Mouse (Mus musculus): ENCODE results near the gene Tspyl4. TPM values are rescaled to one million over a fixed set of nuclear protein-coding genes. Genes with fewer than 3 reads are reported as not detected.
A peak's percentile ranks its signal among the peaks of the same experiment; 100 is the strongest.
"Not testable (repeated sequence)": the region's sequence is repeated elsewhere in the genome, so short reads cannot be mapped to it uniquely, and the experiment has no call there.

Gene Tspyl4
- polyA plus RNA-seq (2015; fragmentation: Nextera tagmentation; extraction: Ambion mirVana) = 9.3 and 9.4 TPM in 2 replicates

GRCm38 (mm10) chr10:34297299-34297979 lies at the start of gene Tspyl4:
Tspyl4 (plus strand) TSS chr10:34297442.
- under 1% methylated on average over 38 of the region's 38 CpGs for WGBS
- peak within 1 kb of the TSS; percentile 62 for H3K4me3 ChIP-seq (ENCODE audit: low read depth, low read length)
- no peaks in the 10 kb centered on the region for H3K36me3 ChIP-seq (ENCODE audit: control insufficient read depth, insufficient read depth)
- H3K27me3 ChIP-seq (replicated peaks; ENCODE audit: control insufficient read depth, insufficient read depth, low read length) = no peaks in the 10 kb centered on the region
- H3K9me3 ChIP-seq (ENCODE audit: control insufficient read depth) = no peaks in the 10 kb centered on the region
- no peaks in the 10 kb centered on the region for H3K4me1 ChIP-seq (replicated peaks; ENCODE audit: control insufficient read depth, insufficient read depth, low read length)
- H3K27ac ChIP-seq (ENCODE audit: low read depth, low read length) = peak within 1 kb of the TSS; percentile 42; the same call in 1 of the 2 replicates
- H3K4me2 ChIP-seq (replicated peaks; ENCODE audit: low read depth) = peak within 1 kb of the TSS; percentile 87
- peak; percentile 97 for ATAC-seq
- H3K9ac ChIP-seq (ENCODE audit: low read depth, low read length) = peak within 1 kb of the TSS; percentile 31; the same call in 1 of the 2 replicates
- no peak for TF ChIP-seq CTCF (IDR thresholded peaks at IDR 0.05; ENCODE audit: low read depth)

- TF ChIP-seq CTCF (IDR thresholded peaks at IDR 0.05; ENCODE audit: low read depth) = no peak
- 30% methylated on average over 3 of the region's 3 CpGs for WGBS
- H3K9me3 ChIP-seq (ENCODE audit: control insufficient read depth) = no peaks in the 10 kb centered on the region
Measured at GRCm38 (mm10) chr10:34247757-34248156, 49.5 kb upstream of the Tspyl4 start.

GRCm38 (mm10) chr10:34249594-34249993 lies 47.6 kb upstream of the Tspyl4 start:
- Histone ChIP-seq H3K9ac (ENCODE audit: low read depth, low read length) (no peak overlapping the region), H3K27me3 (replicated peaks; ENCODE audit: control insufficient read depth, insufficient read depth, low read length) (no peaks in the 10 kb centered on the region), H3K27ac (ENCODE audit: low read depth, low read length) (no peak overlapping the region), H3K36me3 (ENCODE audit: control insufficient read depth, insufficient read depth) (no peaks in the 10 kb centered on the region), H3K4me2 (replicated peaks; ENCODE audit: low read depth) (no peak overlapping the region), H3K4me1 (replicated peaks; ENCODE audit: control insufficient read depth, insufficient read depth, low read length) (no peaks in the 10 kb centered on the region), H3K4me3 (ENCODE audit: low read depth, low read length) (no peak overlapping the region), H3K9me3 (ENCODE audit: control insufficient read depth) (no peaks in the 10 kb centered on the region)
- no peak for ATAC-seq
- TF ChIP-seq CTCF (IDR thresholded peaks at IDR 0.05; ENCODE audit: low read depth) = no peak
- 53% methylated on average over 2 of the region's 2 CpGs for WGBS

More at GRCm38 (mm10) chr10:34247757-34248156, 49.5 kb upstream of the Tspyl4 start:
- no peaks in the 10 kb centered on the region for H3K36me3 ChIP-seq (ENCODE audit: control insufficient read depth, insufficient read depth)
- H3K4me1 ChIP-seq (replicated peaks; ENCODE audit: control insufficient read depth, insufficient read depth, low read length) = no peaks in the 10 kb centered on the region
- H3K27me3 ChIP-seq (replicated peaks; ENCODE audit: control insufficient read depth, insufficient read depth, low read length) = no peaks in the 10 kb centered on the region
- H3K27ac ChIP-seq (ENCODE audit: low read depth, low read length) = no peak overlapping the region
- H3K4me2 ChIP-seq (replicated peaks; ENCODE audit: low read depth) = no peak overlapping the region
- H3K4me3 ChIP-seq (ENCODE audit: low read depth, low read length) = no peak overlapping the region
- no peak for ATAC-seq
- no peak overlapping the region for H3K9ac ChIP-seq (ENCODE audit: low read depth, low read length)

GRCm38 (mm10) chr10:34252833-34253232 lies 44.4 kb upstream of the Tspyl4 start:
- not testable (repeated sequence) for H3K36me3 ChIP-seq (ENCODE audit: control insufficient read depth, insufficient read depth); H3K27me3 ChIP-seq (replicated peaks; ENCODE audit: control insufficient read depth, insufficient read depth, low read length); H3K9ac ChIP-seq (ENCODE audit: low read depth, low read length); ATAC-seq; H3K4me2 ChIP-seq (replicated peaks; ENCODE audit: low read depth); H3K4me3 ChIP-seq (ENCODE audit: low read depth, low read length); H3K27ac ChIP-seq (ENCODE audit: low read depth, low read length); H3K9me3 ChIP-seq (ENCODE audit: control insufficient read depth); H3K4me1 ChIP-seq (replicated peaks; ENCODE audit: control insufficient read depth, insufficient read depth, low read length)
- 87% methylated on average over 9 of the region's 9 CpGs for WGBS

- WGBS = 87% methylated on average over 4 of the region's 4 CpGs
Measured at GRCm38 (mm10) chr10:34265106-34265505, 32.1 kb upstream of the Tspyl4 start.

GRCm38 (mm10) chr10:34267312-34268070 lies 29.8 kb upstream of the Tspyl4 start:
- no peaks in the 10 kb centered on the region for H3K4me1 ChIP-seq (replicated peaks; ENCODE audit: control insufficient read depth, insufficient read depth, low read length)
- no peaks in the 10 kb centered on the region for H3K9me3 ChIP-seq (ENCODE audit: control insufficient read depth)
- WGBS = 51% methylated on average over 5 of the region's 5 CpGs

More at GRCm38 (mm10) chr10:34265106-34265505, 32.1 kb upstream of the Tspyl4 start:
- H3K36me3 ChIP-seq (ENCODE audit: control insufficient read depth, insufficient read depth) = no peaks in the 10 kb centered on the region
- no peak for TF ChIP-seq CTCF (IDR thresholded peaks at IDR 0.05; ENCODE audit: low read depth)
- no peak overlapping the region for H3K27ac ChIP-seq (ENCODE audit: low read depth, low read length)
- no peaks in the 10 kb centered on the region for H3K4me1 ChIP-seq (replicated peaks; ENCODE audit: control insufficient read depth, insufficient read depth, low read length)
- no peak overlapping the region for H3K4me2 ChIP-seq (replicated peaks; ENCODE audit: low read depth)
- no peak overlapping the region for H3K4me3 ChIP-seq (ENCODE audit: low read depth, low read length)
- no peak for ATAC-seq
- H3K9ac ChIP-seq (ENCODE audit: low read depth, low read length) = no peak overlapping the region
- H3K27me3 ChIP-seq (replicated peaks; ENCODE audit: control insufficient read depth, insufficient read depth, low read length) = no peaks in the 10 kb centered on the region
- H3K9me3 ChIP-seq (ENCODE audit: control insufficient read depth) = no peaks in the 10 kb centered on the region

More at GRCm38 (mm10) chr10:34267312-34268070, 29.8 kb upstream of the Tspyl4 start:
- H3K9ac ChIP-seq (ENCODE audit: low read depth, low read length) = no peak overlapping the region
- H3K4me2 ChIP-seq (replicated peaks; ENCODE audit: low read depth) = no peak overlapping the region
- no peak overlapping the region for H3K4me3 ChIP-seq (ENCODE audit: low read depth, low read length)
- no peaks in the 10 kb centered on the region for H3K27me3 ChIP-seq (replicated peaks; ENCODE audit: control insufficient read depth, insufficient read depth, low read length)
- H3K36me3 ChIP-seq (ENCODE audit: control insufficient read depth, insufficient read depth) = no peaks in the 10 kb centered on the region
- H3K27ac ChIP-seq (ENCODE audit: low read depth, low read length) = no peak overlapping the region
- no peak for ATAC-seq
- no peak for TF ChIP-seq CTCF (IDR thresholded peaks at IDR 0.05; ENCODE audit: low read depth)

All from intestine, postnatal 0 days (tissue).